Mouse (Mus musculus): ENCODE measurements around the gene Asb2.

The Asb2 gene

GRCm38 (mm10) chr12:103315831-103316545 lies 39.8 kb downstream of the Asb2 start:
- no peak for DNase-seq (ENCODE audit: low read depth, low spot score)

DNA sequence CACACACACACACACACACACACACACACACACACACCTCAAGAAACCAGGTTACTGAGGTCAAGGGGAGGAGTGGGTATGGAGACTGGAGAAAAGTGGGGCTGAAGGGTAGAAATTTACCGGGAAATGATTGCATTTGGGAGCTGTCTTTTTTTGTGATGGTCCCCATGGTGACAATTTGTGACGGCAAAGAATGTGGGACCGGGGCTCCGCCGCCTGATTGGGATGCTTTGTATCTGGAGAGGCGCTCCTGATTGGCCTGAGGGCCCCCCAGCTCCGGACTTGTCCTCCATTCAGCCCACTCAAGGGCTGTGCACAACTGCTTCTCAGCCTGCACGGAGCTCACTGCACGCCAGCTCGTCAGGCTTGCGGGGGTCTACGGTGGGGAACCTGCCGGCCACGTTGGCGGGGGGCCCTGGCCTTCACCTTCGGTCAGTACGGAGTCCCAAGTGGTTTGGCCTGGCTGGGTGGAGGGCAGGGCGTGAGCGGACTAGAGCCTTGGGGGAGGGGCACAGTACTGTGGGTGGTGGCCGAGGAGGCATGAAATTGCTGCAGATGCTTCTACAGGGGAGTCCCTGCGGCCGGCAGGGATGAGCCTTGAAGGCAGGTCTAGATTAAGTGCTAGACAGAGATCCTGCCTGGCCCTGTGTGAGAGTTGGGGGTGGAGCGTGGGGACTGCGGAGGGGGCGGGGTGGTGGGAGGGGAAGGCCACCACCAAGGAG lies 41.0 kb downstream of the Asb2 start:
- DNase-seq (ENCODE audit: low read depth, low spot score) = no peak

DNA sequence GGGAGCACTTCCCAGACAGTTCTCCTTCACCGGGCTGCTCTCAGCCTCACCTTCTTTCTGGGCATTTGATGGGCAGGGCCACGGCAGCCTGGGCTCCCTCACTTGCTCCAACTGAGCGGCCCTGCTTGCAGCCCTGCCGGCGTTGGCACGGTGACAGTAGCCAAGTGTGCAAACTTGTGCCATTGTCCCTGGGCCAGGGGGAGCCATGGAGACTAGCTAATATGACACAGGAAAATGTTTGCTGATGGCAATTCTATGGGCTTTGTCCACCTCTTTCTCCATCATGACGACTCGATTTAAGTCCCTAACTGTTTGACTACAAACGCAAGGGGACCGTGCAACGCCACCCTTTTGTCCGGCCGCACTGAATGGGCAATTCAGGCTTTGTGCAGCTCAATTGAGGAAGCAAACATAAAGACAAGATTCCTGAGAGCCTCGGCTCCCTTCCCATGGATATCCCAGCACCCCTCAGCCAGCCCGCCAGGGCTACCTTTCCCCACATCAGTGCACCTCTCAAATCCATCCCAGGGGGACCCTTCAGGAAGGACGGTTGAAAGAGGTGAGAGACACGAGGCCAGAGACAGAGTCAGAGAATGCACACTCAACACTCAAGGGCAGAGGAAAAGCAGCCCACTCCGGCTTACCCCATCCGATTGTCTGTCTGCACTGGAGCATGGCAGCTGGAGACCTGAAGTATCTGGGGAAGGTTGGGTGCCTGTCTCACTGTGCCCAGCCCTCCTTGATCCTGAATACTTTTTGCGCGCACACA lies 41.7 kb downstream of the Asb2 start:
- DNase-seq (ENCODE audit: low read depth, low spot score) = no peak

- no peak for DNase-seq (ENCODE audit: low read depth, low spot score)
Measured at GRCm38 (mm10) chr12:103313274-103313673, 42.5 kb downstream of the Asb2 start.

GRCm38 (mm10) chr12:103311921-103312320 lies 43.9 kb downstream of the Asb2 start:
- no peak for DNase-seq (ENCODE audit: low read depth, low spot score)

DNA sequence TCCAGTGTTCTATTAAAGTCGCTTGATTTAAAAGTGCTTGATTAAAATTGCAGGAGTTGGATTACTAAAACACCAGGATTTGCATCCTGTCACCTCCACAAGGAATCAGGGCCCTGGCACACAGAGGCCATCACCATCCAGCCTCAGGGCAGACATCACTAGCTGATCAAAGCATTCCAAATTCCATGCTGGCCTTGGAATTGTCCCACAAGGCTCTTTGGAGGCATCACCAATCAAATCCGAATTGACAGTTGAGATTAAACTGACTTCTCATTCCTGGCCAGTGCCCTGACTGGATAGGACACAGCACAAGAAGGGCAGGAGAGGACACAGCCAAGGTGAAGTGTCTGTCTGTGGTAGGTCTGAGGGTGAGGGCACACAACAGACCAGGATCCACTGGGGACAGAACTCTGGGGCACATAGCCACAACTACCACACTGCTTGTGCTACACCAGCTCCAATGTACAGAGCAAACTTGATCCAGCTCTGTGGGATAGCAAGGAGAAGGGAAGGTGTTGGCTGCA lies 45.0 kb downstream of the Asb2 start, which contains the start of gene Fam181a:
Fam181a (plus strand) TSS at position 232 of the 524 bp plus-strand sequence.
- no peak for DNase-seq (ENCODE audit: low read depth, low spot score)

DNA sequence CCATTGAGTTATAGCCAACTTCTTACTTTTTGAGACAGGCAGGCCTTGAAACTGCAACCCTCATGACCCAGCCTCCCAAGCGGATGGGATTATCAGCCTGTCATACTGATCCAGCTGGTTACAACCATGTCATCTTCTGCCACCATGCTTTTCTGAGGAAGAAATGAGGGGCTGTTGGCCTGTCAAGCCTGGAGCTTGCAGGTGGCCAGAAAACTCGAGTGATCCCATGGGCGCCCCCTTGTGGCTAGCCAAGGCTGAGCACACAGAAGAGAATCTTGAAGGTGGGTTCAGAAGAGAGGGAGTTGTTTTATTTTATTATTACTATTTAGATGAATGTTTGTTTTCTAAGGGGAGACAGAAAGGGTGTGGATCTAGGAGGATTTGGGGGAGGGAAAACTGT lies 49.1 kb downstream of the Asb2 start:
- no peak for DNase-seq (ENCODE audit: low read depth, low spot score)

- no peak for DNase-seq (ENCODE audit: low read depth, low spot score)
Measured at GRCm38 (mm10) chr12:103306224-103306623, 49.6 kb downstream of the Asb2 start.

DNA sequence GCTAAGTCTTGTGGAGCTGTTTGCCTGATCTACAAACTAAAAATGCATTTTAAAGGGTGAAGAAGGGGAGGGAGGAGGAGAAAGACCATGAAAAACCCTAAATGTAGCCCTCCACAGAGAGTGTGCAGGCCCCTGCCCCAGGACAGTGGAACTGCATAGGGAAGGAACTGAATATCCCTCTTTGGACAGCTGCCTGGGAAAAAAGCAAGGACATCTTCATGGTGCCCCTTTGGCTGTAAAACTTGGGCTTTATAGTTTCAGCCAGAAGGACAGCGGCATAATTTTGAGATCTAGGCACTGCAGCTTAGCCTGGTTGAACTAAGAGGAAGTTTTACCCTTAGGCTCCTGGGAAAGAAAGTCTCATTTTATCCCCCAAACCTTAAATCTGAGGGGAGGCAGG lies 52.8 kb downstream of the Asb2 start:
- DNase-seq (ENCODE audit: low read depth, low spot score) = no peak

DNA sequence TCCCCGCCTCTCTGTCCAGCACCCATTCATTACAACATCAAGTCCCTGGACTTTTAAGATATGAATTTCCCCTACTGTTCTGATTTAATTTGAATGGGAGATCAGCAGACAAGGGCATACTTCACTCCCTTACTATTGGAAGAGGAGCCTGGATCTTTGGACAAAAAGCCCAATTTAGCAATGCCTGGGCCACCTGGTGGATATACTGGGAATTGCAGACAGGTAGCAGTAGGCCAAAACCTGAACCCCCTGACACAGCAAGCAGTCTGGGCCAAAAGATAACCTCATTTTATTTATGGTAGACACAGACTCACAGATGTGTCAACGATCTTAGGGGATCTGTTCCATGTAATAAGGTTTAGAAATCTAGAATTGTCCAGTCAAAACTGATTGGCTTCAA lies 54.2 kb downstream of the Asb2 start:
- peak; percentile 57 for DNase-seq (ENCODE audit: low read depth, low spot score)

- DNase-seq (ENCODE audit: low read depth, low spot score) = no peak
Measured at GRCm38 (mm10) chr12:103300493-103300892, 55.3 kb downstream of the Asb2 start.

DNA sequence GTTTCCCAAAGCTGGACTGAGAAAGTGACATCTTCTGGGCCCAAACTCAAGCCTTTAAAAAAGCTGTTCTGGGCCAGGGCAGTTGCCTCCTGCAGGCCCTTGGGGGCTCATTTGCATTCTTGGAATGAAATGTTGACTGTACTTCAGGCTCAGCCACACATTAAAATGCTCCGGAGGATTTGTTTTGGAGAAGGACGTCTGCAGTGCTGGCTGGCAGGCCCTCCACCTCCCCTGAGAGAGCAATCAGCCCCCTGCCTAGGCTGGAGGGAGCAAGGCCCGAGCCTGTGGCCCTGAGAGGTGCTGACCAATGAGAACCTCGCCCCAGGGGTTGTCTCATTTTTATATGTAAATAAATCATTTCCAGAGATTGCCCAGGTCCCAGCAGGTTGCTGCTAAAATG lies 59.5 kb downstream of the Asb2 start:
- DNase-seq (ENCODE audit: low read depth, low spot score) = no peak

DNA sequence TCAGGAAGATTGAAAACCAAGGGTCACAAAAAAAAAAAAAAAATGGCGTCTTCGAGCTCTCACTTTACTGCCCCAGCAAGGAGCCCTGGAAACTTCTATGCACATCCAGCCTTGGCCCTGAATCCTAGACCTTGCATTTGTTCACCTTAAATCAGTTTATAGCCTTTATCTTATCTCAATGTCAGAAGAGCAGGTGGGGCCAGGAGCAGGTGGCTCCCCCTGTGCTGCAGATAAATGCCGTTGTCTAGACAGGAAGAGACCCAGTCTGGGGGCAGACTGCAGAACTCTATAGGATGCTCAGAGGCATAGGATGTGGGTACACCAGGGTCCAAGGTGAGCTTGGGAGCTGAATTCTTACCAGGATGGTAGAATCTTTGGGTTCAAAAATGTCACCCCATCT lies 63.4 kb downstream of the Asb2 start:
- DNase-seq (ENCODE audit: low read depth, low spot score) = no peak

DNA sequence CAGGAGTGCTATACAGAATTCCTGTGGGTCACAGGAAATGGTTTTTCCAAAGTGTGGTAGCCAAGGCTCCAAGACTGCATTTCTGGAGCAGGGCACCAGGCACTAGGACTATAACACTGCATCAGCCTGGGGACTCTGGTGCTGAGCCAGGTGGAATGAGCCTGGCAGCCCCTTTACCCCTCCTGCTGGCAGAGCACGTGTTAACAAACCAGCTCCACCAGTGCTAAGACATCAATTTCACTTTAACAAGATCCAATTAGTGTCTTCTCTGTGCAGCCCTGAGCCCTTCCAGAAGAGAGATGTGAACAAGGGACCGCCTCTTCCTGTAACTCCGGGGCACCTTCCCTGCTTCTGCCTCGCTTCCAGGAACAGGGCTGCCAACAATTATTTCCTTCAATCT lies 68.5 kb downstream of the Asb2 start:
- no peak for DNase-seq (ENCODE audit: low read depth, low spot score)

DNA sequence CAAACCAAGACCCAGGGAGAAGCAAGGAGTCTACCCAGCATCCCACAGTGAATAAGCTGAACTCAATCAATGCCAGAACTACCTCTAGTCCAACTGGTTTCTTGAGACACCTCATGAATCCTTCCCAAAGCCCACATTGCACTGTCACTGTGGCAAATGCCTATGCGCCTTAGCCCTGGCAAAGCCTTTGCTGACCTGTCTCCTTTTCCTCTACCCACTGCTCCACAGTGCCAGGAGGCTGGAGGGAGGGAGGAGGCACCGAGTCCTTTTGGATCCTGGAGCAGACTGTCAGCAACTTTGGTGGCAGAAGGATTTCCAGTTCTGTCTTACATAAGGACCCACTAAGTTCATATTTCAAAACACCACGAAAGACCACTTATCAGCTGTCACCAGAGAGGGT lies 72.4 kb downstream of the Asb2 start:
- no peak for DNase-seq (ENCODE audit: low read depth, low spot score)

DNA sequence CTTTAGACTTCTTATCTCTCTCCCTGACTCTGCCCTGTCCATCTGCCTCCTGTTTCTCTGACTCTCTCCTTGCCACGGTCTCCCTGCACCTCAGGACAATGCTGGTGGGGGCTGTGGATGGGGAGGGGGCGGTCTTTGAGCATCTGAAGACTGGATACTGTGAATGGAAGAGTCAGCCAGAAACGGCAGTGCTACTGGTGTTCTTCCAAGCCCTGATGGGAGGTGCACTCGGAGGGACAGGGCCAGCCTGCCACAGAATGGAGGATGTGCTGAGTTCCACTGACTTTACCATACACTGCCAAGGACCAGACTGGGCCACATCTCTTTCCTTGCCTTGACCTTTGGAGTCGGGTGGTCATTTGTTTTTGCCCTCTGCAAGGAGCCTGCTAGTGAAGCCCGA lies 72.9 kb downstream of the Asb2 start:
- no peak for DNase-seq (ENCODE audit: low read depth, low spot score)

DNA sequence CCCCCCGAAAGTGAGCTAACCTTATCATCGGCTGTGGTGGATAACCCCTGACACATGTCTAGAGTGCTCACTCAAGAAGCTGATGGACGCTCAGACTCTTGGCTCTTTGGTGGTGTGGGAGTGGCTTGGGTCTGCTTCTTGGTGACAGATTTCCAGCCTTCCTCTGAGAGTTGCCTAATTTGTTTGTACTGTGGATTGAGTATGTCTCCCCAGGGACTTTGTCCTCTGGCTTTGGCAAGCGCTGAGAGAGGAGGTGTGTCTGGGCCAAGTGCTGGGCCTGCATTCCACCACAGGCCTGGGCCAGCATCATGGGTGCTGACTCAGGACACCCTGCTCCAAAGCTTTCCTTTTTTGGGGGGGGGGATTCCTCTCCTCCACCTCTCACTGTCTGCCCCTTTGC lies 73.9 kb downstream of the Asb2 start:
- peak; percentile 19 for DNase-seq (ENCODE audit: low read depth, low spot score)

- DNase-seq (ENCODE audit: low read depth, low spot score) = peak; percentile 27
Measured at GRCm38 (mm10) chr12:103281491-103281890, 74.3 kb downstream of the Asb2 start.

DNA sequence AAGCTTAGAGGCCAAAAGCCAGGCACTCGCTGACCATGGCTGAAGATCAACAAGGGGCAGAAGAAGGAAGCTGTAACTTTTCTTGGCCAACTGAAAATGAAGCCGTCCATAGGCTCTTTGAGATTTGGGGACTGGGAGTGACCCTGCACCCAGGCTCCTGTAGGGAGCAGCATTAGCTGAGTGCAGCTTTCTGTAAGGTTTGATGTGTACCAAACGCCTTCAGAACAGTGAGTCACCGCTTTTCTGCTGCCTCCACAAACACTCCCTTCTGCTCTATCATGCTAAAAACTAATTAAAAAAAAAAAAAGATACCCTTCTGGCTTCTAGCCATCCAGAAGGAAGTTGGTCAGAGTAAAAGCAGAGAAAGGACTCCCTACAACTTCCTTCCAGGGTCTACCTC lies 79.4 kb downstream of the Asb2 start:
- DNase-seq (ENCODE audit: low read depth, low spot score) = no peak

GRCm38 (mm10) chr12:103273732-103274131 lies 82.1 kb downstream of the Asb2 start:
- DNase-seq (ENCODE audit: low read depth, low spot score) = no peak

DNA sequence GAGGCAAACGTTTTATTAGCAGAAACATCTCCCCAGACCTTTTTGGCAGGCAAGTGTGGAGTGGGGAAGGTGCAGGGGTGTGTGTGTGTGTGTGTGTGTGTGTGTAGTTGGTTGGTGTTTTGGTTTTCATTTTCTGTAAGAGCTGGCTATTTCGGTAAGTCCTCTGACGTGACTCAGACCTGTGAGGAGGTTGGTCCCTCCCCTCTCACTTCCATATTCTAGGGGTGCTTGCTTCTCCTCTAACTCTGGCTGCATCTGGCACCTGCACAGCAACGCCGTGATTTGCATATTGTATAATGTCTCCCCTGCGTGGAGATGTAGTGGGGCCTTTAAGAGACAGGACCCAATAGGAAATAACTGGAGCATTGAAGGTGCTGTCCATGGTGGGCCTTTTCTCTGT lies 82.8 kb downstream of the Asb2 start:
- DNase-seq (ENCODE audit: low read depth, low spot score) = no peak

DNA sequence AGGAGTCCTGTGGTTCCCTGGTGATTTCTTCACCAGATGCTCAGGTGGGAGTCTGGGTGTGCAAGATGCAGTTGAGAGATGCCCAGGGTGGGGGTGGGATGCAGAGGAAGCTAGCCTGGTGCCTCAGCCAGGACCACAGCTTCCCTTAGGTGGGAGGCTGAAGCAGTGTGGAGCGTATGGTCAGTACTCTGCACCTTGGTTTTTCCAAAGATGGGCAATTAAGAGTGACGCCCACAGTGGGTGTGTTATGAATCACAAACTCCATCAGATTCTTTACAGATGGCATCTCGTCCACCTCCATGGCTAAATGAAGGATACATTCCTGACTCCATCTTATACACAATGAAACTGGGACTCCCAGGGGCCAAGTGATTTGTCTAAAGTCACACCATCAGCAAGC lies 83.6 kb downstream of the Asb2 start:
- no peak for DNase-seq (ENCODE audit: low read depth, low spot score)
